Mouse (Mus musculus) large intestine, adult 2 months (tissue): ENCODE measurements around the gene Cc2d1a. TPM values are rescaled to one million over a fixed set of nuclear protein-coding genes. Genes with fewer than 3 reads are reported as not detected.

Experiments
- polyA plus RNA-seq: library from polyadenylated mRNA; depleted of rRNA; stranded (reverse); fragments of >200 nt; gene quantifications from 2 replicates; pipeline ENCODE4 v1.2.3, GENCODE M21; 2012; rRNA removed

Gene Cc2d1a
- polyA plus RNA-seq, 1 experiment, result 30.2 TPM

Other genes starting within 250 kb of the Cc2d1a start
- gene Adgrl1, start 247.8 kb downstream of the Cc2d1a start, polyA plus RNA-seq, result 13.4 and 18.8 TPM in 2 replicates
- 0.43 and 0.52 TPM in 2 replicates for gene Gm10644, start 192.7 kb downstream of the Cc2d1a start, polyA plus RNA-seq
- 35.0 and 42.7 TPM in 2 replicates for gene Asf1b, start 192.4 kb downstream of the Cc2d1a start, polyA plus RNA-seq
- 59.9 and 65.0 TPM in 2 replicates for gene Prkaca, start 174.9 kb downstream of the Cc2d1a start, polyA plus RNA-seq
- gene Samd1, start 150.3 kb downstream of the Cc2d1a start, polyA plus RNA-seq, result 35.7 and 37.6 TPM in 2 replicates
- 0.27 and 0.30 TPM in 2 replicates for gene 1700067K01Rik, start 146.4 kb downstream of the Cc2d1a start, polyA plus RNA-seq
- 2.3 and 3.2 TPM in 2 replicates for gene 2210011C24Rik, start 135.8 kb downstream of the Cc2d1a start, polyA plus RNA-seq
- 0.11 TPM in 1 of 2 replicates, not detected in the other for gene Palm3, start 126.5 kb downstream of the Cc2d1a start, polyA plus RNA-seq
- 5.5 and 6.5 TPM in 2 replicates for gene Il27ra, start 105.3 kb downstream of the Cc2d1a start, polyA plus RNA-seq
- gene Rln3, start 102.9 kb downstream of the Cc2d1a start, polyA plus RNA-seq, result 0.49 and 0.56 TPM in 2 replicates
- gene Gm10643, start 82.8 kb downstream of the Cc2d1a start, polyA plus RNA-seq, result 0.82 and 1.1 TPM in 2 replicates
- gene Rfx1, start 81.1 kb downstream of the Cc2d1a start, polyA plus RNA-seq, result 19.0 and 25.2 TPM in 2 replicates
- gene Dcaf15, start 43.2 kb downstream of the Cc2d1a start, polyA plus RNA-seq, result 73.4 and 87.9 TPM in 2 replicates
- 5.6 and 5.9 TPM in 2 replicates for gene Podnl1, start 21.9 kb downstream of the Cc2d1a start, polyA plus RNA-seq
- 0.22 and 0.32 TPM in 2 replicates for gene 4930432K21Rik, start 89 bp upstream of the Cc2d1a start, polyA plus RNA-seq
- gene Nanos3, start 37.3 kb upstream of the Cc2d1a start, polyA plus RNA-seq, result 0.22 and 0.30 TPM in 2 replicates
- 10.4 and 16.4 TPM in 2 replicates for gene Zswim4, start 89.1 kb upstream of the Cc2d1a start, polyA plus RNA-seq
- gene D8Ertd738e, start 101.8 kb upstream of the Cc2d1a start, polyA plus RNA-seq, result 137 and 143 TPM in 2 replicates
- gene Mri1, start 109.4 kb upstream of the Cc2d1a start, polyA plus RNA-seq, result 23.6 and 35.9 TPM in 2 replicates
- 31.5 and 38.3 TPM in 2 replicates for gene Ccdc130, start 122.4 kb upstream of the Cc2d1a start, polyA plus RNA-seq
- gene Cacna1a, start 240.5 kb upstream of the Cc2d1a start, polyA plus RNA-seq, result 5.2 and 11.0 TPM in 2 replicates